Mouse (Mus musculus) heart, adult 2 months (tissue): ENCODE results near the gene Dynll2. TPM values are rescaled to one million over a fixed set of nuclear protein-coding genes. Genes with fewer than 3 reads are reported as not detected.

Experiments used
- DNase-seq, 2 experiments: peaks; one replicate each; pipeline ENCODE4 v3.0.0; 2021
- H3K27ac ChIP-seq: fragments of 200-600 bp; 2 replicates; pipeline ENCODE4 v1.8.1; 2022
- H3K27me3 ChIP-seq: fragments of 200-500 bp; 2 replicates; pipeline ENCODE4 v1.6.1; 2012; ENCODE audit warnings: mild to moderate bottlenecking, low read length, inconsistent platforms, mixed read lengths; ENCODE audit not compliant: control insufficient read depth, insufficient read depth
- H3K36me3 ChIP-seq: fragments of 200-500 bp; 2 replicates; pipeline ENCODE4 v1.6.1; 2012; ENCODE audit warnings: low read length, inconsistent platforms; ENCODE audit not compliant: control insufficient read depth, insufficient read depth
- H3K4me1 ChIP-seq: fragments of 200-500 bp; 2 replicates; pipeline ENCODE4 v1.6.1; 2011; ENCODE audit warnings: low read length; ENCODE audit not compliant: control insufficient read depth, insufficient read depth
- H3K4me3 ChIP-seq: fragments of 200-600 bp; 2 replicates; pipeline ENCODE4 v1.8.1; 2022
- H3K79me2 ChIP-seq: fragments of 200-500 bp; replicated peaks from 2 replicates; pipeline ENCODE4 v1.6.1; 2012; ENCODE audit warnings: mild to moderate bottlenecking, inconsistent platforms, low read length, moderate library complexity, mixed read lengths; ENCODE audit not compliant: control insufficient read depth, insufficient read depth
- H3K9ac ChIP-seq: fragments of 200-500 bp; 2 replicates; pipeline ENCODE4 v1.6.1; 2012; ENCODE audit warnings: low read depth, mild to moderate bottlenecking, control low read depth, inconsistent platforms, low read length, mixed read lengths
- CTCF ChIP-seq: fragments of 200-600 bp; IDR thresholded peaks from 2 replicates; pipeline ENCODE4 v1.8.1; 2022; ENCODE audit warnings: antibody characterized with exemption, mild to moderate bottlenecking, moderate library complexity
- EP300 ChIP-seq: fragments of 200-500 bp; IDR thresholded peaks from 2 replicates; pipeline ENCODE4 v1.6.1; 2011; ENCODE audit warnings: low read depth, low read length, control low read depth; ENCODE audit not compliant: insufficient read depth
- POLR2A ChIP-seq: fragments of 200-500 bp; IDR thresholded peaks from 2 replicates; pipeline ENCODE4 v1.6.1; 2011; ENCODE audit warnings: mild to moderate bottlenecking, low read depth, low read length, control low read depth; ENCODE audit not compliant: insufficient read depth
- WGBS: fragments of 180-500 bp; shearing (Covaris S2); methylation state at CpG from one replicate; pipeline ENCODE4 v1.1.7; 2018; 5-methylcytosine and 5-hydroxymethylcytosine counted together
- intact Hi-C: fragments of 180-260 bp; cut with DNase I; formaldehyde crosslinking; loops from one replicate; pipeline ENCODE4 v1.15.1; 2025
- polyA plus RNA-seq: library from polyadenylated mRNA; depleted of rRNA; stranded (reverse); fragments of >200 nt; gene quantifications from 2 replicates; pipeline ENCODE4 v1.2.3, GENCODE M21; 2012
- total RNA-seq, 2 experiments: library from RNA; stranded (reverse); gene quantifications; 2 replicates each; pipeline ENCODE4 v1.2.3; 2021

Dynll2 gene
- total and polyA plus RNA-seq, 3 experiments: 225 to 396 (median 361) TPM

DNA sequence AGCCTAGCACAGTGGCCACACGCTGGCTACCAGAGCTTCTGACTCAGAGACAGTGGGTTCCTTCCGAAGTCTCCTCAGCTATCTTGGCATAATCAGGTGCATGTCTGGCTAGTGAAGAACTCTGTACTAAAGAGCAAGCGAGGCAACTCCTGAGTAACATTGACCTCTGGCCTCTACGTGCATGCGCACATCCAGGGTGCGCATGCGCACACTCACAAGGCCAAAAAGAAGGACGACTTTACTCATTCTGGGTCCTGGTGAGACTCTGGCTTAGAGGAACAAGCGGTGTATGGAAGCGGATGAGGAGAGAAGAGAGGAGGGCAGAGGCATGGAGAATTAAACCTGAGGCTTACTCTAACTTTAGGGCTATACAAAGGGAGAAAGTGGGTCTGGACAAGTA lies 26.3 kb upstream of the Dynll2 start:
- Histone ChIP-seq H3K4me1 (no peaks in the 10 kb centered on the region), H3K4me3 (no peak overlapping the region), H3K27ac (no peak overlapping the region), H3K9ac (no peak overlapping the region), H3K27me3 (no peaks in the 10 kb centered on the region), H3K36me3 (no peaks in the 10 kb centered on the region), H3K79me2 (no peaks in the 10 kb centered on the region)
- intact Hi-C loops: no loop called here
- TF ChIP-seq CTCF: no peak
- TF ChIP-seq POLR2A: no peak
- TF ChIP-seq EP300: no peak
- no peak for DNase-seq
- WGBS: 92% methylated on average over 10 of the region's 10 CpGs

DNA sequence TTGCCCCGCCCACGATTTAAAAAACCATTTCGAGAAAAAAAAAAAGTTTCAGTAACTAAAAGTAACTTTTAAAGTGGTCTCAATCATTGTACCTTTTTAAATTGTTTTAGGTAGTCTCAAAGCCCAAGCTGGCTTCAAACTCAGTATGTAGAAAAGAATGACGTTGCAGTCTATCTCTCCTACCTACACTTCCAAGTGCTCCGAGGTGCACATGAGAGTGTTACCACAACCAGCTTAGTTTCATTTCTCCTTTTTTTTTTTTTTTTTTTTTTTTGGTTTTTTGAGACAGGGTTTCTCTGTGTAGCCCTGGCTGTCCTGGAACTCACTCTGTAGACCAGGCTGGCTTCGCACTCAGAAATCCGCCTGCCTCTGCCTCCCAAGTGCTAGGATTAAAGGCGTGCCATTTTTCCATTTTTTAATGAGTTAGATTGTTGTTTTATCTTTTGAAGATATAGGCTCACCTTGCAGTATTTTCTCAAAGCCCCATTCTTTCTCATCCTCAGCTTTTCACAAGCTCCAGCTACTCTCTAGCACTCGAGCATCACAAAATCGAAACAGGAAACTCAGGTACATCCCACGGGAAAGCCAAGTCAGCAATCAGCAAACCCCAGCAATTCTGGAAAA lies 25.4 kb upstream of the Dynll2 start:
- Histone ChIP-seq H3K9ac (no peak overlapping the region), H3K36me3 (no peaks in the 10 kb centered on the region), H3K79me2 (no peaks in the 10 kb centered on the region), H3K4me3 (no peak overlapping the region), H3K27me3 (no peaks in the 10 kb centered on the region), H3K4me1 (no peaks in the 10 kb centered on the region), H3K27ac (no peak overlapping the region)
- WGBS: 81% methylated on average over 11 of the region's 11 CpGs
- intact Hi-C loops: no loop called here
- no peak for TF ChIP-seq EP300
- TF ChIP-seq CTCF: no peak
- no peak for TF ChIP-seq POLR2A
- no peak for DNase-seq

DNA sequence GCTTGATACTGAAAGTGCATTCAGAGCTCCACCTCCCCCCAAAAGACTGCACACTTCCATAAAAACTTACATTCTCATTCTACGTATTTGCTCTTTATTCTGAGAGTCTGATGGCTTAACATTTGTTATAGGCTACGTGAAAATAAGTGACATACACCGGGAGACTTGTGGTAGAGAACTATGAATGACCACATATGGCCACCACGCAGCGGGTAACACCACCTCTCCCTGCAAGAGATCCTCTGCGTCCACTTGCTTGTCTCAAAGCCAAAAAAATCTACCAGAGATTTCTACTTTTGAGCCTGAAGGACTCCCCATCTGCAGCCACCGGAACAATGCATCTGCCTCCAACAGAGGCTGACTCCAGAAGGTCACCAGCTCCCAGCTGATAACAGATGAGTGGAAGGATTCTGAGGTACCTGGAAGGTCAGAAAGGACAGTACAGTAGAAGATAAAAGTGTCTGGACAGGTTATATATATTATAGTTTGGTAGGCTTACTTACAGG lies 24.6 kb upstream of the Dynll2 start:
- Histone ChIP-seq H3K79me2 (no peaks in the 10 kb centered on the region), H3K4me1 (no peaks in the 10 kb centered on the region), H3K4me3 (no peak overlapping the region), H3K27me3 (no peaks in the 10 kb centered on the region), H3K36me3 (no peaks in the 10 kb centered on the region), H3K9ac (no peak overlapping the region), H3K27ac (no peak overlapping the region)
- WGBS: 78% methylated on average over 7 of the region's 7 CpGs
- intact Hi-C loops: no loop called here
- TF ChIP-seq CTCF (no peak), POLR2A (no peak), EP300 (no peak)
- DNase-seq: no peak

DNA sequence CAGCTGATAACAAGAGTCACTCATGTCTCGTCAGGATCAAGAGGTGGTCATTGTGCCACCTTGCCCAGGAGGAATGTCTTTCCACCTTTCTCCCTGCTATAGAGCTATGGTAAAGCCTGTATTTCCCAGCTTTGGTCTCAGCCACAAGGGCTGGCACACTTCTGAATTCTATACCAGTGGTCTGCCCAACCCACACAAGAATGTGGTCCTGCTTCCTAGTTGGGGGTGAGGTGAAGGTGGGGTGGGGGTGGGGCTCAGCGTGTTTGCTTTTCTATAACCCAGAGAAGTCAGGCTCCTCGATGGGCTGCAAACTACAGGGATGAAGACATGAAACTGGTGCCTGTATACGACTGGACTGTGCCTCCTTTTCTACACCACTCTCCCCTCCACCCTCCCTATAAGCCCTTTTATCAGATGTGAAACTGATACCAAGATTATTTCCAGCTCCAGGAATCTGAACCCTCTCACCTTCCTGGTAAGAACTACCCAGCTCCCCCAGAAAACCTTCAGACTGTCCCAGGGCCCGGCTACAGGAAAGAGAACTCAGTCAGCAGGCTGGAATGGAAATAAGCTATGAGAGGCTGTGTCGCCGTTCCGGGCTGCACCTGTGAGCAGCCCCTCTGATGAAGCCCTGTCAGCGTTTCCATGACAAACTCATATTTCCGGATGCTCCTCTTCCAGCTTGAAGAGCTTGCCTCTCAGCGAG lies 24.0 kb upstream of the Dynll2 start:
- Histone ChIP-seq H3K36me3 (no peaks in the 10 kb centered on the region), H3K27me3 (no peaks in the 10 kb centered on the region), H3K4me1 (no peaks in the 10 kb centered on the region), H3K79me2 (no peaks in the 10 kb centered on the region), H3K27ac (no peak overlapping the region), H3K4me3 (no peak overlapping the region), H3K9ac (no peak overlapping the region)
- intact Hi-C loops: no loop called here
- no peak for DNase-seq
- WGBS: 66% methylated on average over 11 of the region's 11 CpGs
- TF ChIP-seq POLR2A (no peak), CTCF (no peak)

GRCm38 (mm10) chr11:88009542-88010190 lies 22.3 kb upstream of the Dynll2 start:
- H3K9ac ChIP-seq: no peak overlapping the region
- no peaks in the 10 kb centered on the region for H3K36me3 ChIP-seq
- intact Hi-C loops: no loop called here
- TF ChIP-seq EP300 (no peak), CTCF (no peak), POLR2A (no peak)
- H3K79me2 ChIP-seq: no peaks in the 10 kb centered on the region
- 22% methylated on average over 16 of the region's 16 CpGs for WGBS
- no peak overlapping the region for H3K4me3 ChIP-seq
- no peaks in the 10 kb centered on the region for H3K4me1 ChIP-seq
- DNase-seq: peak; percentile 28 to 33
- no peaks in the 10 kb centered on the region for H3K27me3 ChIP-seq
- no peak overlapping the region for H3K27ac ChIP-seq

GRCm38 (mm10) chr11:88008641-88009040 lies 21.3 kb upstream of the Dynll2 start:
- no peaks in the 10 kb centered on the region for H3K4me1 ChIP-seq
- no peak overlapping the region for H3K9ac ChIP-seq
- no peak overlapping the region for H3K27ac ChIP-seq
- no peaks in the 10 kb centered on the region for H3K36me3 ChIP-seq
- H3K4me3 ChIP-seq: no peak overlapping the region
- WGBS: 38% methylated on average over 1 of the region's 1 CpGs
- H3K79me2 ChIP-seq: no peaks in the 10 kb centered on the region
- TF ChIP-seq CTCF (no peak), EP300 (no peak), POLR2A (no peak)
- no peak for DNase-seq
- no peaks in the 10 kb centered on the region for H3K27me3 ChIP-seq
- intact Hi-C loops: no loop called here
